Mouse (Mus musculus) CH12.LX (cell line): ENCODE measurements around the gene Pla2g2c. TPM values are rescaled to one million over a fixed set of nuclear protein-coding genes. Genes with fewer than 3 reads are reported as not detected.

ENCODE experiments used
- DNase-seq: peaks from one replicate; pipeline ENCODE4 v3.0.0-alpha.2; 2013; ENCODE audit errors: extremely low read depth
- H3K27ac ChIP-seq: 2 replicates; pipeline ENCODE4 v1.5.1; 2012; ENCODE audit warnings: low read depth, mild to moderate bottlenecking, control low read depth, moderate library complexity; ENCODE audit not compliant: insufficient read depth
- H3K27me3 ChIP-seq: replicated peaks from 2 replicates; pipeline ENCODE3; 2012; ENCODE audit warnings: inconsistent platforms
- H3K36me3 ChIP-seq, 2 experiments: replicated peaks in 1 of 2; 2 replicates each; pipeline versions ENCODE3 to v1.6.1; 2012; ENCODE audit warnings: inconsistent platforms in 1 of 2, low read length in 1 of 2, mild to moderate bottlenecking in 1 of 2, mixed read lengths in 1 of 2, moderate library complexity in 1 of 2; ENCODE audit not compliant: control insufficient read depth in 1 of 2, insufficient read depth in 1 of 2
- H3K4me1 ChIP-seq, 2 experiments: 2 replicates each; pipeline ENCODE4 v1.6.1; 2012; ENCODE audit warnings: inconsistent platforms in 1 of 2, moderate library complexity in 1 of 2; ENCODE audit not compliant: insufficient read depth in 2 of 2, control insufficient read depth in 1 of 2
- H3K4me2 ChIP-seq: 2 replicates; pipeline ENCODE4 v1.6.1; 2012; ENCODE audit warnings: low read depth, mild to moderate bottlenecking, control low read depth; ENCODE audit not compliant: poor library complexity, insufficient read depth, severe bottlenecking
- H3K4me3 ChIP-seq, 3 experiments: fragments of 150-350 bp in 1 of 3; sonication (generic) in 1 of 3; replicated peaks in 1 of 3; 2 replicates each; pipeline versions ENCODE3 to v1.5.1; 2011 to 2012; ENCODE audit warnings: low read depth in 2 of 3, low read length in 2 of 3, mild to moderate bottlenecking in 2 of 3, moderate library complexity in 2 of 3, control low read depth in 1 of 3, improper control_type of control experiment in 1 of 3, inconsistent platforms in 1 of 3, mixed read lengths in 1 of 3; ENCODE audit not compliant: poor library complexity in 1 of 3
- H3K79me2 ChIP-seq: replicated peaks from 2 replicates; pipeline ENCODE4 v1.6.1; 2012; ENCODE audit warnings: mild to moderate bottlenecking, moderate library complexity; ENCODE audit not compliant: control insufficient read depth, poor library complexity, insufficient read depth, severe bottlenecking; ENCODE audit errors: extremely low read depth
- H3K9ac ChIP-seq: 2 replicates; pipeline ENCODE4 v1.6.1; 2012; ENCODE audit warnings: low read depth, mild to moderate bottlenecking, control low read depth, moderate library complexity; ENCODE audit not compliant: insufficient read depth
- H3K9me3 ChIP-seq: replicated peaks from 2 replicates; pipeline ENCODE3; 2012; ENCODE audit warnings: low read length, inconsistent platforms, mixed read lengths
- CHD1 ChIP-seq: IDR thresholded peaks from 2 replicates; pipeline ENCODE4 v1.6.1; 2012; ENCODE audit warnings: low read depth, low read length, improper control_type of control experiment, inconsistent platforms
- CHD2 ChIP-seq: IDR thresholded peaks from 2 replicates; pipeline ENCODE4 v1.6.1; 2011; ENCODE audit warnings: low read length, improper control_type of control experiment
- CTCF ChIP-seq, 2 experiments: IDR thresholded peaks in 1 of 2; conservative IDR thresholded peaks in 1 of 2; 2 replicates each; pipeline ENCODE4 v1.5.1; 2011 to 2012; ENCODE audit warnings: low read depth in 2 of 2, low read length in 2 of 2, improper control_type of control experiment in 1 of 2, inconsistent platforms in 1 of 2, mild to moderate bottlenecking in 1 of 2, moderate library complexity in 1 of 2
- E2F4 ChIP-seq: IDR thresholded peaks from 2 replicates; pipeline ENCODE4 v1.6.1; 2011; ENCODE audit warnings: low read depth, low read length, improper control_type of control experiment; ENCODE audit not compliant: insufficient replicate concordance
- ELF1 ChIP-seq: IDR thresholded peaks from 2 replicates; pipeline ENCODE4 v1.6.1; 2014; ENCODE audit warnings: low read depth, mild to moderate bottlenecking, inconsistent platforms, low read length, improper control_type of control experiment
- EP300 ChIP-seq: IDR thresholded peaks from 2 replicates; pipeline ENCODE4 v1.6.1; 2011; ENCODE audit warnings: low read length, improper control_type of control experiment
- ETS1 ChIP-seq: conservative IDR thresholded peaks from 2 replicates; pipeline ENCODE4 v1.6.1; 2012; ENCODE audit warnings: low read depth, mild to moderate bottlenecking, inconsistent platforms, low read length, improper control_type of control experiment, moderate library complexity
- GABPA ChIP-seq: IDR thresholded peaks from 2 replicates; pipeline ENCODE4 v1.6.1; 2012; ENCODE audit warnings: low read depth, low read length, improper control_type of control experiment, inconsistent platforms; ENCODE audit not compliant: insufficient replicate concordance
- HCFC1 ChIP-seq: IDR thresholded peaks from 2 replicates; pipeline ENCODE4 v1.6.1; 2012; ENCODE audit warnings: low read depth, mild to moderate bottlenecking, inconsistent platforms, low read length, improper control_type of control experiment
- IRF4 ChIP-seq: IDR thresholded peaks from 2 replicates; pipeline ENCODE4 v1.6.1; 2014; ENCODE audit warnings: low read depth, mild to moderate bottlenecking, inconsistent platforms, low read length, improper control_type of control experiment
- KAT2A ChIP-seq: IDR thresholded peaks from 2 replicates; pipeline ENCODE4 v1.6.1; 2012; ENCODE audit warnings: low read length, improper control_type of control experiment, inconsistent platforms; ENCODE audit not compliant: insufficient replicate concordance
- MAFK ChIP-seq: IDR thresholded peaks from 2 replicates; pipeline ENCODE4 v1.6.1; 2011; ENCODE audit warnings: low read length, improper control_type of control experiment; ENCODE audit not compliant: insufficient replicate concordance
- MAX ChIP-seq: IDR thresholded peaks from 2 replicates; pipeline ENCODE4 v1.6.1; 2011; ENCODE audit warnings: low read length, improper control_type of control experiment
- MAZ ChIP-seq: IDR thresholded peaks from 2 replicates; pipeline ENCODE4 v1.6.1; 2012; ENCODE audit warnings: low read depth, mild to moderate bottlenecking, inconsistent platforms, low read length, improper control_type of control experiment, moderate library complexity
- MXI1 ChIP-seq: IDR thresholded peaks from 2 replicates; pipeline ENCODE4 v1.6.1; 2011; ENCODE audit warnings: mild to moderate bottlenecking, low read depth, low read length, improper control_type of control experiment
- MYC ChIP-seq: IDR thresholded peaks from 2 replicates; pipeline ENCODE4 v1.6.1; 2011; ENCODE audit warnings: low read depth, mild to moderate bottlenecking, improper control_type of control experiment, low read length
- NELFE ChIP-seq: IDR thresholded peaks from 2 replicates; pipeline ENCODE4 v1.6.1; 2011; ENCODE audit warnings: low read depth, low read length, improper control_type of control experiment
- POLR2A ChIP-seq: IDR thresholded peaks from 2 replicates; pipeline ENCODE4 v1.6.1; 2011; ENCODE audit warnings: low read depth, mild to moderate bottlenecking, improper control_type of control experiment, low read length
- POLR2AphosphoS2 ChIP-seq: IDR thresholded peaks from 2 replicates; pipeline ENCODE4 v1.6.1; 2011; ENCODE audit warnings: low read depth, low read length, improper control_type of control experiment
- TBP ChIP-seq: conservative IDR thresholded peaks from 2 replicates; pipeline ENCODE4 v1.6.1; 2011; ENCODE audit warnings: low read depth, low read length, improper control_type of control experiment
- UBTF ChIP-seq: IDR thresholded peaks from 2 replicates; pipeline ENCODE4 v1.6.1; 2012; ENCODE audit warnings: low read depth, mild to moderate bottlenecking, inconsistent platforms, low read length, improper control_type of control experiment, moderate library complexity
- USF1 ChIP-seq: IDR thresholded peaks from 2 replicates; pipeline ENCODE4 v1.6.1; 2014; ENCODE audit warnings: low read depth, mild to moderate bottlenecking, inconsistent platforms, low read length, improper control_type of control experiment
- USF2 ChIP-seq: conservative IDR thresholded peaks from 2 replicates; pipeline ENCODE4 v1.6.1; 2011; ENCODE audit warnings: low read depth, low read length, improper control_type of control experiment
- ZKSCAN1 ChIP-seq: IDR thresholded peaks from 2 replicates; pipeline ENCODE4 v1.6.1; 2012; ENCODE audit warnings: low read depth, inconsistent platforms, low read length, improper control_type of control experiment, borderline replicate concordance
- ZNF384 ChIP-seq: IDR thresholded peaks from 2 replicates; pipeline ENCODE4 v1.6.1; 2012; ENCODE audit warnings: low read depth, low read length, improper control_type of control experiment, inconsistent platforms
- dilution Hi-C: fragments of 300-500 bp; cut with MboI; formaldehyde crosslinking; loops from 2 replicates; pipeline ENCODE4 v1.14.3; 2020; ENCODE audit warnings: low sequenced_read_pairs; ENCODE audit not compliant: extremely low pct_unique_long_range_greater_than_20kb, extremely low pct_ligation_motif_present
- in situ Hi-C: fragments of 300-500 bp; cut with MboI; formaldehyde crosslinking; loops from 3 replicates; pipeline ENCODE4 v1.14.3; 2019; ENCODE audit warnings: low sequenced_read_pairs, low pct_ligation_motif_present, low pct_unique_long_range_greater_than_20kb, mixed read lengths
- polyA plus RNA-seq: library from polyadenylated mRNA; unstranded; fragments of >175 nt; gene quantifications from 2 replicates; pipeline ENCODE4 v1.2.1, GENCODE M21; 2012; ENCODE audit warnings: low read depth; ENCODE audit not compliant: insufficient read length
- total RNA-seq, 2 experiments: library from RNA; depleted of rRNA; stranded (reverse); fragments of 300-350 nt in 1 of 2; fragments of >200 nt in 1 of 2; gene quantifications; 2 replicates each; pipeline ENCODE4 v1.2.3; 2012 to 2014

Pla2g2c gene
- total and polyA plus RNA-seq, 3 experiments: not detected

DNA sequence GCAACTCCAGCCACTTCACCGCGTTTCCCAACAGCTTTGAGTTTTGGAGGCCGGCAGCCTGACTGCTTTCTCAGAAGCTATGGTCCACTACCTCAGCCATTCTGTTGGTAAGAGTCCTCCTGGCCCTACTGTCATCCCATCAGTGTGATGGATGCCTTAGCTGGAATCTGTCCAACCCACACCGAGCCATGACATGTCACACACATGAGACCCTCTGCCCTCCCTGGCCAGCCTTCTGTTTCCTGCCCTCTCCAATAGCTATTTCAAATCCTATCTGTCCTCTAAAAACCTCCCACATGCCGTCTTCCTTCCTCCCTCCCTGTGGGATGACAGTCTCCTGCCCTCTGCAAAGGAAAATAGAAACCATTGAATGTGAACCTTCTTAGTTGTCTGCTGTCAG, 1.2 kb downstream of the Pla2g2c start:
- in situ Hi-C loops: no loop called here
- no peak for TF ChIP-seq KAT2A
- no peak for TF ChIP-seq TBP
- no peak for TF ChIP-seq ELF1
- no peak for TF ChIP-seq CHD2
- no peak for TF ChIP-seq USF1
- no peak for TF ChIP-seq NELFE
- no peak for TF ChIP-seq MAX
- TF ChIP-seq MAZ: no peak
- no peak for TF ChIP-seq E2F4
- TF ChIP-seq ZNF384: no peak
- TF ChIP-seq POLR2AphosphoS2: no peak
- TF ChIP-seq POLR2A: no peak
- TF ChIP-seq CHD1: no peak
- TF ChIP-seq HCFC1: no peak
- no peak for TF ChIP-seq MXI1
- no peak for TF ChIP-seq CTCF (conservative IDR thresholded peaks at IDR 0.05 in 1 of 2, IDR thresholded peaks at IDR 0.05 in 1 of 2; ENCODE audit: low read depth in 2 of 2, low read length in 2 of 2)
- no peak for TF ChIP-seq USF2
- no peak for TF ChIP-seq ZKSCAN1

DNA sequence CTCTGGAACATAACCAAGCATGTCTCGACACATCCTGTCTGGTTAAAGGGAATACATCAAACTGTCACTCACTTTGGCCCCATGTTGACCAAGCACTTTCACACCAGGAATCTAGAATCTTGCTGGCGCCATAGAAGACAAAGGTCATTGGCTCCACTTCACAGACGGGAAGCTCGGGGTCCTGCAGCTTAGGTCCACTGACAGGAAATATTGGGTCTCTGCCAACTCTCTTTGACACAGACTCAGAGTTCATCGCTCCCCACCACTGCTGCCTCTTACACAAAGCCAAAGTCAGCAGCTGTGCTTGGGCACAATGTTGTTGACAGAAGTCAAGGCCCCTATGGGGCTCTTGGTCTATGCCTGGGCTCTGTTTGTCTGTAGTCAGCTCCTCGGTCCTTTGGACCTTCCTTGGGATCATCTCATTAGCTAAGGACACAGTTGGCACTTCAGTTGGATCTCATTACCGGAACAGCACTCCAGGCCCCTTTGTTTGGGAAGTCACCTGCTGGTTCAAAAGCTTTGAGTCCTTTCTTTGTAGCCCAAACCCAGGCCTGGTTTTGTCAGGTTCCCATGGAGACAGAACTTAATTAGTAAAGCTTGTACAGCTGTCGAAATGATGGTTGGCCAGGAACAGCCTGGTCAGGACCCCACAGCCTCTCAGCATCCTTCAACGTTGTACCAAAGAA, 4.6 kb downstream of the Pla2g2c start:
- TF ChIP-seq MAFK (no peak), USF2 (no peak), GABPA (no peak), EP300 (no peak), NELFE (no peak), MXI1 (no peak), IRF4 (no peak), ZKSCAN1 (no peak), MYC (no peak), HCFC1 (no peak), UBTF (no peak), ETS1 (no peak), MAZ (no peak), E2F4 (no peak)
- Histone ChIP-seq H3K27me3 (peaks cover 97% of the 10 kb centered on the region), H3K36me3 (no peaks in the 10 kb centered on the region), H3K9me3 (peaks cover 10% of the 10 kb centered on the region), H3K4me1 (peaks cover 0 to 3% of the 10 kb centered on the region in 2 experiments; a peak in 2 of 4 replicates), H3K9ac (no peak overlapping the region), H3K79me2 (no peaks in the 10 kb centered on the region), H3K4me2 (no peak overlapping the region), H3K4me3 (no peak overlapping the region), H3K27ac (no peak overlapping the region)
- dilution Hi-C loops (no loop called here), in situ Hi-C loops (no loop called here)
- no peak for DNase-seq

More for the DNA sequence above, 1.2 kb downstream of the Pla2g2c start:
- dilution Hi-C loops: no loop called here
- Histone ChIP-seq H3K27ac (no peak overlapping the region), H3K36me3 (no peaks in the 10 kb centered on the region), H3K4me3 (no peak overlapping the region), H3K9me3 (no peaks in the 10 kb centered on the region), H3K4me1 (peaks cover 0 to 3% of the 10 kb centered on the region in 2 experiments; a peak in 2 of 4 replicates), H3K27me3 (peaks cover 98% of the 10 kb centered on the region), H3K79me2 (no peaks in the 10 kb centered on the region), H3K9ac (no peak overlapping the region), H3K4me2 (no peak overlapping the region)
- no peak for DNase-seq
